Mouse (Mus musculus) heart, postnatal 4 days (tissue): ENCODE data around the gene Olfr1328. TPM values are rescaled to one million over a fixed set of nuclear protein-coding genes. Genes with fewer than 3 reads are reported as not detected.
"Not testable (repeated sequence)": the region's sequence is repeated elsewhere in the genome, so short reads cannot be mapped to it uniquely, and the experiment has no call there.

ENCODE experiments used
- DNase-seq: peaks from one replicate; pipeline ENCODE4 v3.0.0; 2021
- total RNA-seq, 2 experiments: library from RNA; stranded (reverse); gene quantifications; 2 replicates each; pipeline ENCODE4 v1.2.3; 2021

The Olfr1328 gene
- not detected for total RNA-seq

- no peak for DNase-seq
Observed at GRCm38 (mm10) chr4:118938512-118938911, at the start of gene Olfr1328. Gene Olfr1328 (minus strand): TSS chr4:118938612.

GRCm38 (mm10) chr4:118985291-118985690 lies 46.9 kb upstream of the Olfr1328 start:
- DNase-seq: no peak

DNA sequence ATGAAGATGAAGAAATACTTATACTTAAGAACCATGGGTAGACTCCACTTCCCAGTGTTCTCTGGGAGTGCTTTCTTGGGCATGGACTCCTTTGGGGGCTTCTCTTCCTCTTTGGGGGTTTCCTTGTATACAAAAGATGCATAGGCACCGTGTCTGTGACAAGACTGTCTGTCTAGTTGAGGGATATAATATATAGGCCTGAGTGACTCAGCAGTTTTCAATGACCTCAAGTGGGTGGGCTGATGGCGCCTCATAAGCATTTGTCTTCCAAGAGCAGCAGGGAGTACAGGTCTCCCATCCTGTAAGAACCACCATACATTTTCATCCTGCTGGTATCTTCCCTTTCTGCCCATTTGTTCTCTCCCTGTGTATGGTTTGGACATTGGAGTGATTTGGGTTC lies 34.9 kb upstream of the Olfr1328 start:
- DNase-seq: no peak

- no peak for DNase-seq
Observed at GRCm38 (mm10) chr4:118967711-118968110, 29.3 kb upstream of the Olfr1328 start.

DNA sequence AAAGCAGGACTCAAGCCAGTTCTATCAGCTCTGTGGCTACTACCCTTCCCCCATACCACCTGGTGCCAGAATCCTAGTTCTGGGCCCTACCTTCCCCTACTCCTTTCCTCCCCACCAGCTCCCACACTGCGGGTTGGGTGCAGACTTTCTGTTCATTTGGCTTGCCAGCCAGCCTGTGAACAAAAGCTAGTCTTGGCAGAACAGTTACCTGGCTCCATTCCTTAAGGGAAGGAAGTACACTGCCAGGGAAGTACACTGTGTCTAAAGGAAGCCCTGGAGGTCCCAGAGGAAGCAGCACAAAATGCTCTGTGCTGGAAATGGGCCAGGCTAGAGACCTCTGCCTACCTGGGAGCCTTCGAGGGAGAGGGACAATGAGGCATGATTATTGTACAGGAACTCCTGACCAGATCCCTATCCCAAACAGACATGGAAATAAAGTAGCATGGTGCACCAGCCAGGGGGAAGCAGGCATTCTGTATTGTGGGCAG lies 22.8 kb upstream of the Olfr1328 start, which contains the start of gene Lao1:
Gene Lao1, plus strand, starts transcription at position 438 of the 488 bp plus-strand sequence.
- DNase-seq: peak; percentile 24

DNA sequence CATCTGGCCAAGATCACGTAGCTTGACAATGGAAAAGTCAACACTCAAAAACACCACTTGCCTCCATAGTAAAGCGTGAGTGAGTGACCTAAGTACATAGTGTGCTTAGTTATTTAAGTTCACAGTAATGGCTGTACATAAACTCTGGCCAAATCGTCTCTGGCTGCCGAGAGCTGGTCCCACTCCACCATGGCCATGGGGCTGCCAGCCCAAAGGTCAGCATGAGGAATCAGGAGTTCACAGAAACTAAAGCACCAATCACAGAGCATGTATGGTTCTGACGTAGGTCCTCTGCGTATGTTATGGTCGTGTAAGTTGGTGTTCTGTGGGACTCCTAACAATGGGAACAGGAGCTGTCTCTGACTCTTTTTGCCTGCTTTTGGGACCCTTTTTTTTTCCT lies 20.4 kb upstream of the Olfr1328 start:
- no peak for DNase-seq

GRCm38 (mm10) chr4:118931326-118931725 lies 7.1 kb downstream of the Olfr1328 start:
- not testable (repeated sequence) for DNase-seq

DNA sequence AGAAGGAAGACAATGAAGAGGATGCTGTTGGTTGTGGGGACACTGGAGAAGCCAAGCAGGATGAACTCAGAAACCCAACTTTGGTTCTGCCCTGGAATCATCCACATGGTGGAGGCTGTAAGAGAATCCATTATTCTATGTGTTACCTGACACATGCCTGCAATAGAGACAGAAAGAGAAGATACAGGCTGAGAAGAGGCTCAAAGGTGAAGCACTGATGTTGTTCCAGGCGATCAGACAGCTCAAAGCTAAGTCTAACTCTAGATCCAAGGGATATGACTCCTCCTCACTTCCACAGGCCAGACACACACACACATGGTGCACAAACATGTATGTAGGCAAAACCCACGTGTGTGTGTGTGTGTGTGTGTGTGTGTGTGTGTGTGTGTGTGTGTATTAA lies 21.0 kb downstream of the Olfr1328 start, which contains the start of gene Olfr1329:
Gene Olfr1329, minus strand, starts transcription at position 101 of the 400 bp plus-strand sequence.
- DNase-seq: not testable (repeated sequence)

GRCm38 (mm10) chr4:118901981-118902380 lies 36.4 kb downstream of the Olfr1328 start:
- no peak for DNase-seq

DNA sequence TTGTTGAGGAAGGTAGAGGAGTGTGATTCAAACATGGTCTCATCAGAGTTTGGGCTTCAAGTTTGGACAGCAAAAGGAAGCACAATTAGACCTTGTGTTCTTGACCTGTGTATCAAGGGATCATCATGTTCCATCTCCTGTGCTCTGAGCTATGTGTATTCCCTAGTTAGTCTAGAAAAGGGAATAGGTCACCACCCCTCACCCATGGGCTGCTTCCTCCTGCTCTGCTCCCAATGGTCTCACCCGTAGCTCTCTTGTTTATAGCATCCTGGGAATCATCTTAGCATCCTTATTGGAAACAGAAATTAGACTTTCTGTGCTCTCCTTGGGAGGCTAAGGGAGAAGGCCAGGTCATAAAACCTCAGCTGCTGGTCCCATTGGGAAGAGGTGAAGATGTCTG lies 50.1 kb downstream of the Olfr1328 start, which contains the start of gene Olfr1330:
Gene Olfr1330, plus strand, starts transcription at position 301 of the 400 bp plus-strand sequence.
- no peak for DNase-seq

Other genes with a start within 250 kb of the Olfr1328 start
- gene Olfr1342, start 245.9 kb downstream of the Olfr1328 start, total RNA-seq: not detected
- not detected for gene Olfr1341, start 235.1 kb downstream of the Olfr1328 start, total RNA-seq
- not detected for gene Olfr1340, start 218.5 kb downstream of the Olfr1328 start, total RNA-seq
- not detected for gene Olfr1339, start 206.4 kb downstream of the Olfr1328 start, total RNA-seq
- gene Olfr1338, start 179.9 kb downstream of the Olfr1328 start, total RNA-seq: not detected
- gene Olfr1337, start 156.0 kb downstream of the Olfr1328 start, total RNA-seq: not detected
- not detected for gene Olfr1335, start 128.7 kb downstream of the Olfr1328 start, total RNA-seq
- not detected for gene Olfr1333, start 102.3 kb downstream of the Olfr1328 start, total RNA-seq
- gene Olfr1331, start 74.0 kb downstream of the Olfr1328 start, total RNA-seq: not detected
- not detected for gene Olfr1330, start 50.0 kb downstream of the Olfr1328 start, total RNA-seq
- not detected for gene Olfr1329, start 21.1 kb downstream of the Olfr1328 start, total RNA-seq
- gene Lao1, start 23.0 kb upstream of the Olfr1328 start, total RNA-seq: not detected
- 10 to 100 TPM; 15.2 to 16.2 TPM for gene Slc2a1, start 170.1 kb upstream of the Olfr1328 start, total RNA-seq
- 10 to 100 TPM; 13.2 to 17.7 TPM for gene Zfp691, start 235.6 kb upstream of the Olfr1328 start, total RNA-seq